Mouse (Mus musculus) kidney, postnatal 36 days (tissue): ENCODE results near the gene Arhgef11.

Experiments
- DNase-seq, 2 experiments: peaks; one replicate each; pipeline ENCODE4 v3.0.0; 2021 to 2022; ENCODE audit warnings: mixed read lengths in 2 of 2

The Arhgef11 gene

GRCm38 (mm10) chr3:87763683-87764289 lies 146.4 kb downstream of the Arhgef11 start:
- DNase-seq, result peak; percentile 82 to 88

GRCm38 (mm10) chr3:87764506-87764905 lies 147.1 kb downstream of the Arhgef11 start:
- peak; percentile 53 to 61 for DNase-seq

- peak; percentile 75 to 76 for DNase-seq
Observed at GRCm38 (mm10) chr3:87765091-87765490, 147.7 kb downstream of the Arhgef11 start.

GRCm38 (mm10) chr3:87765631-87766283 lies 148.4 kb downstream of the Arhgef11 start:
- DNase-seq, result peak in 1 of 2 experiments; percentile 22

GRCm38 (mm10) chr3:87766284-87766667 lies 148.9 kb downstream of the Arhgef11 start:
- no peak for DNase-seq

GRCm38 (mm10) chr3:87767764-87768163 lies 150.4 kb downstream of the Arhgef11 start:
- DNase-seq, result peak; percentile 73 to 78

GRCm38 (mm10) chr3:87768431-87768830 lies 151.1 kb downstream of the Arhgef11 start:
- no peak for DNase-seq

- peak; percentile 90 for DNase-seq
Observed at GRCm38 (mm10) chr3:87768844-87769243, 151.5 kb downstream of the Arhgef11 start.

- DNase-seq, result no peak
Observed at GRCm38 (mm10) chr3:87769506-87769905, 152.1 kb downstream of the Arhgef11 start.

GRCm38 (mm10) chr3:87770280-87770679 lies 152.9 kb downstream of the Arhgef11 start:
- DNase-seq, result peak; percentile 64 to 72

- peak; percentile 74 to 88 for DNase-seq
Observed at GRCm38 (mm10) chr3:87771088-87771487, 153.7 kb downstream of the Arhgef11 start.

GRCm38 (mm10) chr3:87778283-87778682 lies 160.9 kb downstream of the Arhgef11 start:
- DNase-seq, result peak; percentile 53 to 74

GRCm38 (mm10) chr3:87779086-87779485 lies 161.7 kb downstream of the Arhgef11 start:
- DNase-seq, result no peak

GRCm38 (mm10) chr3:87783282-87784023 lies 166.1 kb downstream of the Arhgef11 start:
- no peak for DNase-seq

GRCm38 (mm10) chr3:87785156-87785555 lies 167.8 kb downstream of the Arhgef11 start:
- no peak for DNase-seq

- DNase-seq, result no peak
Observed at GRCm38 (mm10) chr3:87785626-87786214, 168.4 kb downstream of the Arhgef11 start.
